Mouse (Mus musculus): ENCODE measurements at regions not wholly inside any gene's neighbourhood (a gene's known extent, or its start where the extent isn't known, plus 50 kb on each side); places are given as distances from the start of the nearest gene placed in this dataset.

DNA sequence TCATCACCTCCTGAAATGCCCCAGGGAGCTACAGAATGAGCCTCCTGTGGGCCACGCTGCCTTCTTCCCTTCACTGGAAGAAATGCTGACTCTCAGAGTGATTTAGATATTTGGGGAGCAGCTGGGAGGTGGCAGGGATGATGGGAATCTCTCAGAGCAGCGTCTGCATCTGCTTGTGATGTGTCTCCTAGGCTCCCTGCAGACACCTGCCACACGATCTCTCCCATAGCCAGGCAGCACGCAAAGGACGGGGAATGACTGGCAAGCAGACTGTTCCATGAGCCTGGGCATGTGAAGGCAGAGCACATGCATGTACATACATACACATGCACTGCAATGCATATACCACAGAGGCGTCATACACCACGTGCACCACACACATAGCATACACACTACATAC is 133.4 kb upstream of the Gadl1 start:
- H3K4me1 ChIP-seq (replicated peaks), result peaks cover 12% of the 10 kb centered on the region
- peak overlapping the region; percentile 26; the same call in 1 of the 2 replicates for H3K27ac ChIP-seq (replicated peaks)
- no peaks in the 10 kb centered on the region for H3K9me3 ChIP-seq
- H3K36me3 ChIP-seq, result no peaks in the 10 kb centered on the region
- WGBS, result 50% methylated on average over 7 of the region's 7 CpGs
- no peak overlapping the region for H3K4me3 ChIP-seq
- H3K9ac ChIP-seq, result no peak overlapping the region
- H3K4me2 ChIP-seq, result no peak overlapping the region
- no peaks in the 10 kb centered on the region for H3K27me3 ChIP-seq
- peak; percentile 38; the same call in 1 of the 2 replicates for ATAC-seq (ENCODE audit: low FRiP score, low read depth)

DNA sequence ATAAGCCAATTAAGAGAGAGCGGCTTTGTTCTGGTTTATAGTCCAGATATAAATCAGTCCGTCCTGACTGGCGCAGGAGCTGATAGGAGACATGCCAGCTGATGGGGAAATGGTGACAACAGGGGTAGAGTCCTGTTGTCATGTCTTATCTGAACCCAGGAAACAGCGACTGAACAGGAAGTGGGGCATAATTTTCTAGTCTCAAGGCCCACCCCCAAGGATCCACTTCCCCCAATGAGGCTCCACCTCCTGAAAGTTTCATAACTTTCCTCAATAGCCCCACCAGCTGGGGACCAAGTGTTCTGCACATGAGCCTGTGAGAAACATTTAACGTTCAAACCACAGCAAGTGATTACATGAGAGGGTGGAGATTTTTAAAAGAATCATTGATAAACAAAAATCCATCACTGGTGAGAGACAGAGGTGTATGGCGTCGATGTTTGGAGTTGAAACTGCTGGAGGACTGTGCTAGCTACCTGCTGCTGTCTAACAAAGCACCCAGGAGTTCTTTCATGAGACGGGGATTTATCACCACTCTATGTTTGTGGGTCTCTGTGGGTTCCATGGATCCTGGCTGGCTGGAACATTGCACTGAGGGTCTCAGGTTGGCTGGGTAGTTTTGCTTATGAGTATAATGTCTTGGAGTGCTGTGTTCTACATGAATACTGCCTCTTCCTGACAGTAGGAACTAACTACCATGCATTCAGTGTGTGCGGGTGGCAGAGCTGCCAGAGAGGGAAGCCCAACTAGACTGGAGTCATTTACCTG is 132.0 kb upstream of the Gadl1 start:
- no peak for ATAC-seq (ENCODE audit: low FRiP score, low read depth)
- no peak overlapping the region for H3K27ac ChIP-seq (replicated peaks)
- 93% methylated on average over 9 of the region's 9 CpGs for WGBS

DNA sequence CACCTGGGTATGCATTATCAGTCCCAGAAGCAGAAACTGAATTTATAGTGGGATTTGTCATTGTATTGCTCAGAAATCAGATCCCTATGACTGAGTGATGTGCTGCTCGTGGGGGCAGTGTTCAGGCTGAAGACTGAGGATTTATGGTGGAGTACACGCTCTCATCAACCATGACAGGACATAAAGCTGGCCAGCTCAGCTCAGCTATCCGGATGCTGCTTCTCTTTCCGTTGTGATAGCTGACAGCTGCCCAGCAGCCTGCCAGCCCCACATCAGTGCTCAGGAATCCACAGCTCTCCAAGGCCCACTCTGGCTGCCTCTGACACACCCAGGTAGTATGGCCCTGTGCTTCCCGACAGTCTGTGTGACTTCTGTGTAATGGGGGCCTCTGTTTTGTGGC is 130.4 kb upstream of the Gadl1 start:
- ATAC-seq (ENCODE audit: low FRiP score, low read depth), result no peak
- Histone ChIP-seq H3K4me2 (no peak overlapping the region), H3K36me3 (no peaks in the 10 kb centered on the region), H3K27me3 (no peaks in the 10 kb centered on the region), H3K4me3 (no peak overlapping the region), H3K4me1 (replicated peaks) (peaks cover 12% of the 10 kb centered on the region), H3K9me3 (no peaks in the 10 kb centered on the region), H3K27ac (replicated peaks) (no peak overlapping the region), H3K9ac (no peak overlapping the region)
- 71% methylated on average over 5 of the region's 5 CpGs for WGBS

More for the DNA sequence above, 132.0 kb upstream of the Gadl1 start:
- Histone ChIP-seq H3K9me3 (no peaks in the 10 kb centered on the region), H3K4me3 (no peak overlapping the region), H3K27me3 (no peaks in the 10 kb centered on the region), H3K9ac (no peak overlapping the region), H3K4me1 (replicated peaks) (peaks cover 12% of the 10 kb centered on the region), H3K4me2 (no peak overlapping the region), H3K36me3 (no peaks in the 10 kb centered on the region)

DNA sequence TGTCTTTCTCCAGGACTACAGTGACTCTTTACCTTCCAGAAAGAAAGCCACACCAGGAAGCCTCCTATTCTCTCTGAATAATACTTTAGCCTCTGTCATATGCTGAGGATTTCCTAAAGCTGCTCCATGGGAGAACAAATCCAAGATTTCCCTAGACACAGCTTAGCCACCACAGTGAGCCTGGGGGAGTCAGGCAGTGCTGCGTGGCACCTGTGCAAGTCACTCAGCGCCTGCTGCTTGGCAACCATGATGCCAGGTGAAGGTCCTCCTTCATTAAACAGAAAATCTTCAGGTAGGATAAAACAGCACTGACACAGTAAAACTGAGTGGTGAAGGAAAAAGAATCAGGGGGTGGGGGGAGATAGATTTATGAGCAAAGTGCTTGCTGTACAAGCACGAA is 109.9 kb upstream of the Gadl1 start:
- H3K27ac ChIP-seq (replicated peaks), result no peak overlapping the region
- H3K36me3 ChIP-seq, result no peaks in the 10 kb centered on the region
- no peak for ATAC-seq (ENCODE audit: low FRiP score, low read depth)
- WGBS, result 83% methylated on average over 3 of the region's 3 CpGs
- no peak overlapping the region for H3K4me3 ChIP-seq
- H3K27me3 ChIP-seq, result no peaks in the 10 kb centered on the region
- no peak overlapping the region for H3K4me2 ChIP-seq
- peaks cover 6% of the 10 kb centered on the region; the same call in 1 of the 2 replicates for H3K4me1 ChIP-seq (replicated peaks)
- no peaks in the 10 kb centered on the region for H3K9me3 ChIP-seq
- H3K9ac ChIP-seq, result no peak overlapping the region

DNA sequence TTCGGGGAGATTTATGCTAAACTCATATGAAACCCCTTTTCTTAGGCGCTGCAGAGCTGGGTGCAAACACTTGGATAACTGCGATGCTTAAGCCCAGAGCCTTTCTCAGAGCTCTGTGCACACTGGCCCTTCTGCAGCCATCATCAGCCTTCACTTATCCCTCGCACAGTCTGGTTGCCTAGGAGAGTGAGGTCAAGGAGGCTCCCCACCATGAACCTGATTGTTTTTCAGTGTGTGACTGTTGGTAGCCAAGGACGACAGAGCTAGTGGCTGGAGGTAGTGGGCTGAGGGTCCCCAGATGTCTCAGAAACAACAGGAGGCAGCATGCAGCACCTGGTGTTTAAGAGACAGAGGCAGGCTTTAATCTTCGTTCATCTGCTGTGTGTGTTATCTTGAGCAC is 108.6 kb upstream of the Gadl1 start:
- ATAC-seq (ENCODE audit: low FRiP score, low read depth), result no peak
- Histone ChIP-seq H3K27me3 (no peaks in the 10 kb centered on the region), H3K27ac (replicated peaks) (no peak overlapping the region), H3K4me3 (no peak overlapping the region), H3K9ac (no peak overlapping the region), H3K4me1 (replicated peaks) (peaks cover 6% of the 10 kb centered on the region; the same call in 1 of the 2 replicates), H3K9me3 (no peaks in the 10 kb centered on the region), H3K4me2 (no peak overlapping the region), H3K36me3 (no peaks in the 10 kb centered on the region)
- 25% methylated on average over 6 of the region's 6 CpGs for WGBS

DNA sequence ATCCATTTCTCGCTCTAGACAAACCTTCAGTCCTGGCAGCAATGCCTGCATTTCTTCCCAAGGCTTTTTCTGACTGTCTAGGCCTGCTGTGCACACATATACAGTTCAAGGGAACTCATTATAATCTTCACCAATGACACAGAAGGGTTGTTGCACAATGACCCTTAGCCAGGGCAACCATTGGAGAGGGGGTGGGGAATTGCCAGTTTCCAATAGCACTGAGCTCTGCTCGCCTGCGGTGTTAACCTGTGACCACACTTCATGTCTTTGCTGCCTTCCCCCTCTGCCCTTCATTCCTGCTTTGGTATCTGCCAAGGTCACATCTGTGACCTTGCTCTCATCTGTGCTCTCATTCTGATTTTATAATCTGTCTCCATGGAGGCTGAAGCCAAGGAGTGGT is 106.2 kb upstream of the Gadl1 start:
- H3K4me2 ChIP-seq, result no peak overlapping the region
- H3K27me3 ChIP-seq, result no peaks in the 10 kb centered on the region
- 78% methylated on average over 3 of the region's 3 CpGs for WGBS
- peaks cover 6% of the 10 kb centered on the region; the same call in 1 of the 2 replicates for H3K4me1 ChIP-seq (replicated peaks)
- no peaks in the 10 kb centered on the region for H3K36me3 ChIP-seq
- no peak overlapping the region for H3K9ac ChIP-seq
- no peak for ATAC-seq (ENCODE audit: low FRiP score, low read depth)
- H3K4me3 ChIP-seq, result no peak overlapping the region
- H3K27ac ChIP-seq (replicated peaks), result no peak overlapping the region
- no peaks in the 10 kb centered on the region for H3K9me3 ChIP-seq

DNA sequence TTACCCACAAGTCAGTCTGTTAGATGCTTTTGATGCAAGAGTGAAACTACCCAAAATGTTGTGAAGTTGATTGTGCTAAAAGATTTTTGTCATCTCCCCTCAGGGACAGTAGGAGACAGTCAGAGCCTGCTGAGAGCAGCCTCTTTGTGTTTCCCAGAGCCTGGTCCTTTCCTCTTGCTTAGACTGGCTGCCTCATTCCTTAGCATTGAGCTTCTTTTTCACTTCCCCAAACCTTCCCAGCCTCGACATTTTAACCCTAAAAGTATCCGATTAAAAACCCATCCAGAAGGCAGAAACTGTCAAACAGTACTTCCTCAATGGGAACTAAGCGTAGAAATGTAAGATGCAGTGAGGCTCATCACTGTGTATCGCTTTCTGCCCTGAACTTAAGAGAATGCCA is 104.0 kb upstream of the Gadl1 start:
- Histone ChIP-seq H3K27ac (replicated peaks) (no peak overlapping the region), H3K27me3 (no peaks in the 10 kb centered on the region), H3K36me3 (no peaks in the 10 kb centered on the region), H3K4me2 (no peak overlapping the region), H3K4me3 (no peak overlapping the region), H3K4me1 (replicated peaks) (peaks cover 6% of the 10 kb centered on the region; the same call in 1 of the 2 replicates), H3K9me3 (no peaks in the 10 kb centered on the region), H3K9ac (no peak overlapping the region)
- no peak for ATAC-seq (ENCODE audit: low FRiP score, low read depth)
- WGBS, result 28% methylated on average over 4 of the region's 4 CpGs

DNA sequence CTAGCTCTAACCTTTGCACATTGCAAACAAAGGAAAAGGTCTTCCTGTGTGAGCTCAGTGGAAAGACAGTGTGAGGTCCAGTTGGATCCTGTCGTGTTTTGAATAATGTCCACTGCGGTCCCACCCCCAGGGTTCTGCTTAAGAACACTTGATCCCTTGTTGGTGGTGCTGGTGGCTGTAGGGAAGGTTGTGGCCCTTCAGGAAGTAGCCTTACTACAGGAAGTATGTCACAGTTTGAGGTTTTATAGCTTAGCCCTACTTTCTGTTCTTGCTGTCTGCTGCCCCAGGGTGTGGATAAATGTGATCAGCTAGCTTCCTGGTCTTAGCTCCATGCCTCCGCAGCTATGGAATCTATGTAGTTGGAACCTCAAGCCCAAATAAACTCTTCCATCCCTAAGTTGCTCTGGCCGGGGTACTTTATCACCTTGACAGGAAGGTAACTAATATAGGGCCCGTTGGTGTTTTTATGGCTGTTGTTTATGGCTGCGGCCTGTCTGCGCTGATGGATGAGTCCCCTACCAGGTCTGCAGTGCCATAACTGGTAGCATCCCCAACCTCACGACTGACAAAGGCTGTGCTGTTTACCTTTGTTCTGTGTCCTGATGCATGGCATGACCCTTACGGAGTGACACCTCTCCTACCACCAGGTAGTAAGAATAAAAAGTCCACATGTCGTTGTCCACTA is 103.1 kb upstream of the Gadl1 start:
- ATAC-seq (ENCODE audit: low FRiP score, low read depth), result no peak
- Histone ChIP-seq H3K36me3 (no peaks in the 10 kb centered on the region), H3K27ac (replicated peaks) (no peak overlapping the region), H3K4me3 (no peak overlapping the region), H3K9me3 (no peaks in the 10 kb centered on the region), H3K27me3 (no peaks in the 10 kb centered on the region), H3K4me2 (no peak overlapping the region), H3K4me1 (replicated peaks) (no peaks in the 10 kb centered on the region), H3K9ac (no peak overlapping the region)
- 67% methylated on average over 10 of the region's 10 CpGs for WGBS

DNA sequence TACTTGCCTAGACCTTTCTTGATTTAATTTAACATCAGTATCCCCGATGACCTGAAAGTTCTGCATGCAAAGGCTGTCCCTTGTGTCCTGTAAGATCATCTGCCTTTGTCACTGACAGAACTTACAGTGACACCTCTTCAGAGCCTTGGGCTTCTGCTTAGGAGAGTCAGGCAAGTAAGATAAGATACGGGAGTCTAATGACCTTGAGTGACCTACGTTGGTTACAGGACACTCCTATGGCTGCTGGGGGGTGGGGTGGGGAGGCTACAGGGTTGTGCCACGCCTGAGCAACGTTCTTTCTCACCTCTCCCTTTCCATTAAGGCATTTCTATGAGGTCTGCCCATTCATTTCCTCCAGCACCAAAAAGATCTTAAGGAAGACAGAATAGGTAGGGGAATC is 69.1 kb upstream of the Gadl1 start:
- 78% methylated on average over 5 of the region's 5 CpGs for WGBS
- H3K4me3 ChIP-seq, result no peak overlapping the region
- H3K27ac ChIP-seq (replicated peaks), result no peak overlapping the region
- H3K4me2 ChIP-seq, result no peak overlapping the region
- H3K9me3 ChIP-seq, result no peaks in the 10 kb centered on the region
- no peak overlapping the region for H3K9ac ChIP-seq
- no peaks in the 10 kb centered on the region for H3K27me3 ChIP-seq
- ATAC-seq (ENCODE audit: low FRiP score, low read depth), result no peak
- 0 out of 2 replicates have a peak, but pooled peaks cover 5% of the 10 kb centered on the region for H3K4me1 ChIP-seq (replicated peaks)
- no peaks in the 10 kb centered on the region for H3K36me3 ChIP-seq

DNA sequence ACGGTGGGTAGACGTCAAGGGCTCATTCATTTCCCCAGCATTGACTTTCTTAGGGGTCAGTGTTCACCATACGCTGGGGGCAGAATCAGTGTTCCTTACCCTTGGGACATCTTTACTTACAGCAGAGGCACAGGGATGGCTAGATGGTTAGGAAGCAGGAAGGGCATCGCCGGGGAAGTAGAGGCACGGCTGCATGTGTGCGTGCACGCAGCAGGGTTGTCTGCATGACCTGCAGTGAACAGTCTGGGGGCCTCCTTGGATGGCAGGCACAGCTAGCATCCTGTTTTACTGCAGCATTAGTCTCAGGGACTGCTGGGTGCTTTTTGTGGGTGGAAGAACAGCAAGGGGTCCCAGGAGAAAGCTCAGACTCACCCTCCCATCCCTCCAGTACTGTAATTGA is 68.5 kb upstream of the Gadl1 start:
- no peaks in the 10 kb centered on the region for H3K9me3 ChIP-seq
- 68% methylated on average over 8 of the region's 8 CpGs for WGBS
- H3K4me3 ChIP-seq, result no peak overlapping the region
- H3K36me3 ChIP-seq, result no peaks in the 10 kb centered on the region
- H3K9ac ChIP-seq, result no peak overlapping the region
- H3K4me2 ChIP-seq, result no peak overlapping the region
- no peak overlapping the region for H3K27ac ChIP-seq (replicated peaks)
- no peaks in the 10 kb centered on the region for H3K27me3 ChIP-seq
- no peak for ATAC-seq (ENCODE audit: low FRiP score, low read depth)
- 0 out of 2 replicates have a peak, but pooled peaks cover 5% of the 10 kb centered on the region for H3K4me1 ChIP-seq (replicated peaks)

DNA sequence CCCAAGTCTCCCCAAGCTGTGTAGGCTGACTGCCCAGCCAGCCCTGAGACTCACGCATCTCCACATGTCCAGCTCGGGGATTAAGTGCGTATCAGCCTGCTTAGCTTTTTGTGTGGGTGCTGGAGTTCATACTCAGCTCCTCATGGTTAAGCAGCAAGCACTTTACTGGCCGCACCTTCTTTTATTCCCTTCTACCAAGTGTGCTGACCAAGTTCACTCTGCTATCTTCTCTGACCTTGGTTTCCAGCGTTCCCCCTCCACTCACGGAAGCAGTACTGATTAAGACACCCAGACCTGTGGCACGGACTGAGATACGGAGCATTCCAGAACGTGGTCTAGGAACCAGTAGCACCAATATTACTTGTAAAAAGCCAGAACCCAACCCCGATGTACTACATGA is 67.6 kb upstream of the Gadl1 start:
- H3K4me3 ChIP-seq, result no peak overlapping the region
- no peak for ATAC-seq (ENCODE audit: low FRiP score, low read depth)
- no peak overlapping the region for H3K4me2 ChIP-seq

DNA sequence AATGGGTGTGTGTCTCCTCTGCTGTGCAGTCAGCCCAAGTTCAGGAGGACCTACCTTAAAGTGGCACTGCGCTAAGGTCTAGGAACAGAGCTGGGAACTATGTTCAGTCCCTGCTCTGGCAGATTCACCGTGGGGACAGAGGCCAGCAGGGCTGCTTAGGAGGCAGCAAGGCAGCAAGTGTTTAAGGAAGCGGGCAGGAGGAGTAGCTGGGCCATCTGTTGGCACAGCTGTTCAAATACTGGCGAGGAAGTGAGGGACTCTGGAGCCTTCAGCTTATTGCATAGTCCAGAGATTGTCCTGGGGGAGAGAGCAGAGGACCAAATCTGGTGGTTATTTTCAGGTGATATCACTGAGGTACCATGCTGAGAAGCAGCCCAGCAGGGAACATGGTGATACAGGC is 64.9 kb upstream of the Gadl1 start:
- Histone ChIP-seq H3K27ac (replicated peaks) (no peak overlapping the region), H3K9me3 (no peaks in the 10 kb centered on the region), H3K4me3 (no peak overlapping the region), H3K9ac (no peak overlapping the region), H3K36me3 (no peaks in the 10 kb centered on the region), H3K27me3 (no peaks in the 10 kb centered on the region), H3K4me2 (no peak overlapping the region), H3K4me1 (replicated peaks) (0 out of 2 replicates have a peak, but pooled peaks cover 8% of the 10 kb centered on the region)
- WGBS, result 67% methylated on average over 4 of the region's 4 CpGs
- ATAC-seq (ENCODE audit: low FRiP score, low read depth), result no peak

More for the DNA sequence above, 67.6 kb upstream of the Gadl1 start:
- Histone ChIP-seq H3K4me1 (replicated peaks) (0 out of 2 replicates have a peak, but pooled peaks cover 5% of the 10 kb centered on the region), H3K9ac (no peak overlapping the region), H3K27me3 (no peaks in the 10 kb centered on the region), H3K27ac (replicated peaks) (no peak overlapping the region), H3K9me3 (no peaks in the 10 kb centered on the region), H3K36me3 (no peaks in the 10 kb centered on the region)
- 87% methylated on average over 10 of the region's 10 CpGs for WGBS

Data from hindbrain, embryonic 15.5 days (tissue).